Mouse (Mus musculus): ENCODE results near the gene Prf1. TPM values are rescaled to one million over a fixed set of nuclear protein-coding genes. Genes with fewer than 3 reads are reported as not detected.
A peak's percentile ranks its signal among the peaks of the same experiment; 100 is the strongest.

Gene Prf1
- total and polyA plus RNA-seq, 2 experiments from 2014 or later, result 0.04 TPM; not detected in 1

DNA sequence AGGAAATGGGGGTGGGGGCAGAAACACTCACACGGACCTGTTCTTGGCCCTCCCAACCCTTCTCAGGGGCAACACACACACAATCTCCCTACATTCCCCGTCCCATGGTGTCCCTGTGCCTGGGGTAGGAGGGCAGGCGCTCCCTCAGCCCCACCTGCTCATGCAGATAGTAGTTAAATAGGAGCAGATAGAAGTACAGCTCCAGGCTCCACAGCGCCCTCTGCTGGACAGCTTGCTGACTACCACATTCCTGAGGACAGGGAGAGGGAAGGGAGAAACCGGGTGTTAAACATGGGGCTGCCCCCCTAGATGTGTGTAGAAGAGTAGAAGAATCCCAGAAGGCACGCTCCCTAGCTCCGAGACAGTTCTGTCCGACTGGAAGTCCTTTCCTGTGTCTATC is 46.3 kb downstream of the Prf1 start:
- H3K4me3 ChIP-seq (ENCODE audit: low read depth, low read length), result no peak overlapping the region
- peak; percentile 74 for TF ChIP-seq CTCF (IDR thresholded peaks at IDR 0.05; ENCODE audit: low read depth)
- no peak for TF ChIP-seq EP300 (IDR thresholded peaks at IDR 0.05; ENCODE audit: low read depth)
- DNase-seq (ENCODE audit: low spot score), result no peak
- no peaks in the 10 kb centered on the region for H3K27me3 ChIP-seq (ENCODE audit: control insufficient read depth, insufficient read depth, low read length)
- no peak overlapping the region for H3K9ac ChIP-seq (replicated peaks; ENCODE audit: low read depth, low read length)
- H3K4me2 ChIP-seq (ENCODE audit: low read depth, low read length), result no peak overlapping the region
- WGBS, result 78% methylated on average over 8 of the region's 8 CpGs
- peaks cover 9% of the 10 kb centered on the region for H3K4me1 ChIP-seq (ENCODE audit: control insufficient read depth, insufficient read depth)
- H3K27ac ChIP-seq (ENCODE audit: low read depth), result no peak overlapping the region
- H3K9me3 ChIP-seq (replicated peaks; ENCODE audit: control insufficient read depth, low read length), result no peaks in the 10 kb centered on the region
- no peak for ATAC-seq (ENCODE audit: insufficient read depth, low read depth)
- H3K36me3 ChIP-seq (replicated peaks; ENCODE audit: control insufficient read depth, insufficient read depth, low read length), result peaks cover 54% of the 10 kb centered on the region

DNA sequence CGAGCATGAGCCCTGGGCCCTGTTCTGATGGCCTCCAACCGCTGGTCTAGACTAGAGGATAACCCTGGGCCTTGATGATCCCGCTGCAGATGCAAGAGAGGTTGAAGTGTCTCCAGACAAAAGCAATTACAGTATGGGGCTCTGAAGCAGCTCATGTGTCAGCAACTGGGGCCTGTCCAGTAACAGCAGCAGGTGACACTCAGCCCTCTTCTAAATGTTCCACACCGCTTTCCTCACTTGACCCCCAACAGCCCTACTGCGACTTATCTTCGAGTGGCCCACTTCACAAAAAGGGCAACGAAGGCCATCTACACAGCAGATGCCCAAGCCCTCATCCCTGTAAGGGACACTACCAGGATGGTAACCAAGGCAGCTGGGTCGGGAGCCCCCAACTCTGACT is 47.5 kb downstream of the Prf1 start:
- DNase-seq (ENCODE audit: low spot score) (peak; percentile 60), ATAC-seq (ENCODE audit: insufficient read depth, low read depth) (peak; percentile 39)
- Histone ChIP-seq H3K27me3 (ENCODE audit: control insufficient read depth, insufficient read depth, low read length) (no peaks in the 10 kb centered on the region), H3K9me3 (replicated peaks; ENCODE audit: control insufficient read depth, low read length) (no peaks in the 10 kb centered on the region), H3K27ac (ENCODE audit: low read depth) (no peak overlapping the region), H3K4me3 (ENCODE audit: low read depth, low read length) (no peak overlapping the region), H3K9ac (replicated peaks; ENCODE audit: low read depth, low read length) (no peak overlapping the region), H3K4me2 (ENCODE audit: low read depth, low read length) (no peak overlapping the region), H3K4me1 (ENCODE audit: control insufficient read depth, insufficient read depth) (peaks cover 9% of the 10 kb centered on the region), H3K36me3 (replicated peaks; ENCODE audit: control insufficient read depth, insufficient read depth, low read length) (peaks cover 61% of the 10 kb centered on the region)
- 0 out of 2 replicates have a peak, but pooled peaks have one; percentile 20 for TF ChIP-seq EP300 (IDR thresholded peaks at IDR 0.05; ENCODE audit: low read depth)
- no peak for TF ChIP-seq CTCF (IDR thresholded peaks at IDR 0.05; ENCODE audit: low read depth)
- WGBS, result 42% methylated on average over 8 of the region's 8 CpGs

- Histone ChIP-seq H3K4me2 (ENCODE audit: low read depth, low read length) (no peak overlapping the region), H3K9ac (replicated peaks; ENCODE audit: low read depth, low read length) (no peak overlapping the region), H3K27me3 (ENCODE audit: control insufficient read depth, insufficient read depth, low read length) (no peaks in the 10 kb centered on the region), H3K36me3 (replicated peaks; ENCODE audit: control insufficient read depth, insufficient read depth, low read length) (peaks cover 64% of the 10 kb centered on the region), H3K27ac (ENCODE audit: low read depth) (no peak overlapping the region), H3K4me3 (ENCODE audit: low read depth, low read length) (no peak overlapping the region), H3K9me3 (replicated peaks; ENCODE audit: control insufficient read depth, low read length) (no peaks in the 10 kb centered on the region), H3K4me1 (ENCODE audit: control insufficient read depth, insufficient read depth) (peaks cover 9% of the 10 kb centered on the region)
- TF ChIP-seq EP300 (IDR thresholded peaks at IDR 0.05; ENCODE audit: low read depth) (no peak), CTCF (IDR thresholded peaks at IDR 0.05; ENCODE audit: low read depth) (no peak)
- WGBS, result 32% methylated on average over 10 of the region's 10 CpGs
- ATAC-seq (ENCODE audit: insufficient read depth, low read depth) (no peak), DNase-seq (ENCODE audit: low spot score) (no peak)
Measured at GRCm38 (mm10) chr10:61346374-61346773, 48.7 kb downstream of the Prf1 start.

- Histone ChIP-seq H3K27me3 (ENCODE audit: control insufficient read depth, insufficient read depth, low read length) (no peaks in the 10 kb centered on the region), H3K4me1 (ENCODE audit: control insufficient read depth, insufficient read depth) (no peaks in the 10 kb centered on the region), H3K9me3 (replicated peaks; ENCODE audit: control insufficient read depth, low read length) (no peaks in the 10 kb centered on the region), H3K4me3 (ENCODE audit: low read depth, low read length) (no peak overlapping the region), H3K9ac (replicated peaks; ENCODE audit: low read depth, low read length) (no peak overlapping the region), H3K4me2 (ENCODE audit: low read depth, low read length) (no peak overlapping the region), H3K27ac (ENCODE audit: low read depth) (no peak overlapping the region), H3K36me3 (replicated peaks; ENCODE audit: control insufficient read depth, insufficient read depth, low read length) (peaks cover 62% of the 10 kb centered on the region)
- ATAC-seq (ENCODE audit: insufficient read depth, low read depth) (no peak), DNase-seq (ENCODE audit: low spot score) (no peak)
- TF ChIP-seq CTCF (IDR thresholded peaks at IDR 0.05; ENCODE audit: low read depth) (no peak), EP300 (IDR thresholded peaks at IDR 0.05; ENCODE audit: low read depth) (no peak)
- 83% methylated on average over 4 of the region's 4 CpGs for WGBS
Measured at GRCm38 (mm10) chr10:61351216-61351615, 53.6 kb downstream of the Prf1 start.

Other genes starting within 250 kb of the Prf1 start
- gene Pcbd1, start 208.5 kb upstream of the Prf1 start, total RNA-seq (2014; rRNA removed; ENCODE audit: low replicate concordance), result 30.3 and 56.1 TPM in 2 replicates
- 52.1 and 54.1 TPM in 2 replicates for gene Pcbd1, start 208.5 kb upstream of the Prf1 start, polyA plus RNA-seq (2015; fragmentation: Nextera tagmentation; extraction: Ambion mirVana)
- 23.9 and 36.3 TPM in 2 replicates for gene Sgpl1, start 150.1 kb upstream of the Prf1 start, total RNA-seq (2014; rRNA removed; ENCODE audit: low replicate concordance)
- gene Sgpl1, start 150.1 kb upstream of the Prf1 start, polyA plus RNA-seq (2015; fragmentation: Nextera tagmentation; extraction: Ambion mirVana), result 14.8 and 16.7 TPM in 2 replicates
- not detected in 2 replicates for gene Tbata, start 125.9 kb upstream of the Prf1 start, total RNA-seq (2014; rRNA removed; ENCODE audit: low replicate concordance)
- gene Tbata, start 125.9 kb upstream of the Prf1 start, polyA plus RNA-seq (2015; fragmentation: Nextera tagmentation; extraction: Ambion mirVana), result 0.16 and 0.36 TPM in 2 replicates
- gene Adamts14, start 24.4 kb upstream of the Prf1 start, total RNA-seq (2014; rRNA removed; ENCODE audit: low replicate concordance), result 4.3 and 6.1 TPM in 2 replicates
- gene Adamts14, start 24.4 kb upstream of the Prf1 start, polyA plus RNA-seq (2015; fragmentation: Nextera tagmentation; extraction: Ambion mirVana), result 1.0 and 1.2 TPM in 2 replicates
- gene Pald1, start 85.7 kb downstream of the Prf1 start, total RNA-seq (2014; rRNA removed; ENCODE audit: low replicate concordance), result 27.7 and 66.8 TPM in 2 replicates
- gene Pald1, start 85.7 kb downstream of the Prf1 start, polyA plus RNA-seq (2015; fragmentation: Nextera tagmentation; extraction: Ambion mirVana), result 13.8 and 17.9 TPM in 2 replicates
- 0.12 TPM in 1 of 2 replicates, not detected in the other for gene Nodal, start 120.1 kb downstream of the Prf1 start, total RNA-seq (2014; rRNA removed; ENCODE audit: low replicate concordance)
- 0.23 and 0.45 TPM in 2 replicates for gene Nodal, start 120.1 kb downstream of the Prf1 start, polyA plus RNA-seq (2015; fragmentation: Nextera tagmentation; extraction: Ambion mirVana)
- 14.7 and 24.4 TPM in 2 replicates for gene Eif4ebp2, start 154.8 kb downstream of the Prf1 start, total RNA-seq (2014; rRNA removed; ENCODE audit: low replicate concordance)
- 38.7 and 40.0 TPM in 2 replicates for gene Eif4ebp2, start 154.8 kb downstream of the Prf1 start, polyA plus RNA-seq (2015; fragmentation: Nextera tagmentation; extraction: Ambion mirVana)
- 13.9 and 15.2 TPM in 2 replicates for gene Lrrc20, start 178.0 kb downstream of the Prf1 start, total RNA-seq (2014; rRNA removed; ENCODE audit: low replicate concordance)
- 12.9 and 13.9 TPM in 2 replicates for gene Lrrc20, start 178.0 kb downstream of the Prf1 start, polyA plus RNA-seq (2015; fragmentation: Nextera tagmentation; extraction: Ambion mirVana)

Measured in heart, postnatal 0 days (tissue).